Mouse (Mus musculus) cerebellum, postnatal 14 days (tissue): Measurements from ENCODE around the gene Wwox.

Experiments
- DNase-seq, 2 experiments: peaks; one replicate each; pipeline ENCODE4 v3.0.0; 2021; ENCODE audit warnings: mixed read lengths in 2 of 2

Wwox gene

DNA sequence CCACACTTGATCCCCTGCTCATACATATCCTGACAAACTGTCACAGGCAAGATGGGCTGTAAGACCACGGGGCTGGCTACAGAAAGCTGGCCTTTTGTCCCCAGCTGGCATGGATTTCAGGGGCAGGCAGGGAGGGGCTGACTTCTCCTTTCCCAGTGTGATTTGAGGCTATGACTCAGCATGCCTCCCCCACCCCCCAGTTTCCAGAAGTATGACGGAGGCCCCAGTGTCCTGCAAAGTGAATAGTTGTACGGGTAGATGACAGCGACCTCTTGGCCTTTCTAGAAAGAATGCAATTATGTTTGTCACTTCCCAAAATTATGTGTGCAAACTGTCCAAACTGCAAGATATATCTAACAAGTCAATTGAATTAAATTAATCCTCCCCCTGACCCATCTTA is 830.1 kb downstream of the Wwox start:
- no peak for DNase-seq

- DNase-seq, result peak; percentile 28 to 41
Measured at GRCm38 (mm10) chr8:115273976-115274375, 834.5 kb downstream of the Wwox start.

- no peak for DNase-seq
Measured at GRCm38 (mm10) chr8:115276281-115276680, 836.8 kb downstream of the Wwox start.

DNA sequence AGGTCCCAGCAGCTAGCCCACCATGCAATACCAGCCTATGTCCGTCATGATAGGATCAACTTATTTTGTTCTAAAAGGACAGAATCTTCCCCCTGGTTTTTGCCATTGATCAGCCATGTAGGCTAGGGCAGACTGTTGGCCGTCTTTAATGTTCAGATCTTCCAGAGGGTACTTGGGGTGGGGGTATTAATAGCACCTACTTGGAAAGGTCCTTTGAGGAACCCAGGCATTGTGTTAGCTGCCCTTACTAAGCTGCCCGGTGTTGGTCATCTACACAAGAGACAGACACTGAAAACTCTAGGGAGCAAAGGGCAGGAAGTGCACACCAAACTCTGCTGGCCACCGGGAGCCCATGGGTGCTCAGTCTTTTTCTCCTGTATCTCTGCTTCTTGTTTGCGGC is 838.8 kb downstream of the Wwox start:
- no peak for DNase-seq

DNA sequence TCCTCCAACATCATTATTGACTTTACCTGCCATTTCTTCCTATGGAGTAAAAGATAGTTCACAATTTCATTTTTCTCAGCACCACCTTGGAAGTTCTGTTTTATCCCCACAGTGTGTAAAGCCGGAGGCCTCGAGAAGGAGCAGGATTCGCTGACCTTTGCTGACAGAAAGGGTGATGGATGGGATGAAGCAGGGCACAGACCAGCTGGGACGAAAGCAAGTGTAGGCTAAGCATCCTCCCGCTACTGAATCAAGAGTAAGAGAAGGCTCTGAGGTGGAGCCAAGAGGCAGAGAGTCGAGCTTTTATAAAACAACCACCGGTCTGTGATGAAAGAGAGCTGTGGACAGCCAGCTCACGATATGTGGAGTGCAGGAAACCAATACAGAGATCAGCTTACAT is 850.8 kb downstream of the Wwox start:
- DNase-seq, result no peak

DNA sequence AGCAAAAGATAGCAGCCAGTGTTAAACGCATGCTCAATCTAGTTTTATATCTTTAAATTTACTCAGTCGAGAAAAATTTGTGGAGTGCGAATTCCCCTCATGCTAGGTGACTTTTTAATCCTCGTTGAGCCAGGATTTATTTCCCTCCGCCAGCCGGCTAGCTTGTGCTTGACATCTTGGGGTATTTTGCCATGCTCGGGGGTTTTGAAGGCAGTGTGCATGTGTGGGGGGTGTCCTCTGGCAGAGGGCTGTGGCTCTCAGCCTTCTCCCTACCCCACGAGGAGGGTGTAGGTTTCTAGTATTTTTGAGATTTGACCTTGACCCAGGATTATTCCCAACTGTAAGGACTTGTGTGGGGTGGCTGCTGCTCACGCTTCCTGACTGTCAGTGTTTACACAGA is 857.3 kb downstream of the Wwox start:
- DNase-seq, result no peak

DNA sequence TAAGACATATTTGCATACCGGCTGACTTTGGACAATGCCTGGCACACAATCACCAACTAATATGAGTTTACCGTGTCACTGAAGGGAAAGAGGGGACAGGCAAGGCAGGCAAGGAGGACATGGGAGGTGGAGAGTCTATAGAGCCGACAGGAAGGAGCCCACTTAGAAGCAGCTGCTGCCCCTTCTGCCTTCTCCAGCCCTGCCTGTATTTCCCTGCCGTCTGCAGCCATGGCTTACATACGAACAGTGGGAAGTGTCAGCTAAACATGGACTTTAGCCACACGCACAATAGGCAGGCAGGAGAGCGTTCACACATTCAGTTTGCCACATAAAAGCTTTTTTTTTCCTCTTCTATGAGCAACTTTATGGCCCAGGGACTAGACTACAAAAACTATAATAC is 863.0 kb downstream of the Wwox start:
- DNase-seq, result peak; percentile 15 to 32

DNA sequence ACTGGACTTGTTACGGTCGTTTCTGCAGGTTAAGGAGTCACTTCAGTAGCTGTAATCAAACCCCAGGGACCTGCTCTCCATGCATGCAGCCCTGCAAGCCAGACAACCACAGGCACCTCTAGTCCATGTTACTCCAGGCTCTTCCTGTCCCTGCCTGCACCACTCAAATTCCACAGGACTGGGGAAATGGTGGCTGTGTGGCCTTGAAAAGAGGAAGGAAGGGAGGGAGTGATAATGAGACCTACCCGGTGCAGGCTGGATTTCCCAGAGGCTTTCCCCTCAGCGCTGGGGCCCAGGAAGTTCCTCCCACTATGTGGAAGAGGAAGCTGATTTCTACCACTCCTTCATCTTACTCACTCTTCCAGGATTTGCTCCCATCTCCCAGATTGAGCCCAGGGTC is 868.0 kb downstream of the Wwox start:
- no peak for DNase-seq

DNA sequence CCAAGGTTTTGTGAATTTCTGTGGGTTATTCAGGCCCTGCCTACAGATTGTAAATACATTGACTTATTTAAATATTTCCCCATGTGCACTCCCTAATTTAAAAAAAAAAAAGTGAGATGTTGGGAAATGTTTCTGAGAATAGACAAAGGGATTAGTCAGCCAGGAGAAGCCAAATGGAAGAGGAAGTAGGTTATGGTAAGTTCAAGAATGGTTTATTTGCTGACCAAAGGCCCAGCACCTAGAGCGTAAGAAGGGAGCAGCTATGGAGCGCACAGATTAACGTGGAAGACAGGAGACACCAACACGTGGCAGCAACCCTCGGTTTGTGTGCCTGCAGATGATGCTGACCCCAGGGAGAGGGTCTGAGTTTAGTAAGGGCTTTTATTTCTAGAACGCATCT is 871.5 kb downstream of the Wwox start:
- DNase-seq, result no peak

DNA sequence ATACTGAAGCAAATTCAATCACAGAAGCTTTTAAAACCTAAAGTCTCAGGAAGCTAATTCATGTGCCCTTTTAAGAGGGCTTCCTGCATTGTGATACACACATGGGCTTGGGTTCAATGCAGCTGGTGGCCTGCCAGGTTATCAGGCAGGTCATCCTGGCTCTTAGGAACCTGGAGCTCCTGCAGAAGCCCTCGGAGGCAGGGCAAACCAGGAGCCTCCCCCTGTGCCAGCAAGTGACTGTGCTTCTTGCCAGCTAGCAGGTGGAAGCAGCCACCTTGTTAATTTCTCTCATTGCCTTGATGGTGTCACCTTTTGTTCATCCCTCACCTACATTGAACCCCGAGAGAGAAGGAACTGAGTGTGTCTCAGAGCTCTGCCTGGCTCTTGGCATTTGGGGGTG is 872.9 kb downstream of the Wwox start:
- DNase-seq, result peak; percentile 48 to 54

GRCm38 (mm10) chr8:115322501-115322900 is 883.0 kb downstream of the Wwox start:
- DNase-seq, result no peak

DNA sequence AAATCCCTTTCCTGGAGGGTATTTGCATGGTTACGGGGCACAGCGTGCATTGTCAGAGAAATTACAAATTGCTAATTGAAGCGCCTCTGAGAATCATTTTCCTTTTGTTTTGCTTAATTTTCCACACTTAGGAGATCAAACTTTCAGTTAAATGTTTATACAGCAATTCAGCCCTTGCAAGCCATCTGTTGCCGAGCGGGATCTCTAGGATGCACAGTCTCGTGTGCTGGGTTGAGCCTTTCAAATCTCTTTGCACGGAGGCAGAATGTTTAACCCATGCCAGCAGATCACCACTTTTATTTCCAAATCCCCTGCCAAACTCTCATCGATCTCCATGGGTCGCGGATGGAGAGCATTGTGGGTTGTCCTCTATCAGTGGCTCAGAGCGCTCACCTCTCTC is 891.2 kb downstream of the Wwox start:
- DNase-seq, result no peak

GRCm38 (mm10) chr8:115333972-115334371 is 894.5 kb downstream of the Wwox start:
- DNase-seq, result no peak

DNA sequence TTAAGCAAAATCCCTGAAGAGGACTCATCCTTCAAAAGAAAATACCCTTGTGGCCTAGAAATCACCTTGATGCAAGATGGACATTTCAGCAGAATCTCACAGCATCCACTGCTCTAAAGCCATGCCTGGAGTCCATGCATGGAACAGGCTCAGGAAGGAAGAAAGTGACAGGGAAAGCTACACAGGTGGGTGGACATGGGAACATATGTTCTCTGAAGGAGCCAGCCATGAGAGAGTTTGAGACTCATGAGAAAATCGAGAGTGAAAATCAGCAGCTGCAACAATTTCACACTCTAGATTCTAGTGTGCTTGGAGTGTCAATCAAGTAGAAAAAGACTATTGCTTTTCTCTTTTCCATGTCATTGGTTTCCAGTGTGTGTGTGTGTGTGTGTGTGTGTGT is 896.9 kb downstream of the Wwox start:
- no peak for DNase-seq

- DNase-seq, result no peak
Measured at GRCm38 (mm10) chr8:115348704-115349103, 909.2 kb downstream of the Wwox start.

GRCm38 (mm10) chr8:115350707-115351106 is 911.3 kb downstream of the Wwox start:
- no peak for DNase-seq

DNA sequence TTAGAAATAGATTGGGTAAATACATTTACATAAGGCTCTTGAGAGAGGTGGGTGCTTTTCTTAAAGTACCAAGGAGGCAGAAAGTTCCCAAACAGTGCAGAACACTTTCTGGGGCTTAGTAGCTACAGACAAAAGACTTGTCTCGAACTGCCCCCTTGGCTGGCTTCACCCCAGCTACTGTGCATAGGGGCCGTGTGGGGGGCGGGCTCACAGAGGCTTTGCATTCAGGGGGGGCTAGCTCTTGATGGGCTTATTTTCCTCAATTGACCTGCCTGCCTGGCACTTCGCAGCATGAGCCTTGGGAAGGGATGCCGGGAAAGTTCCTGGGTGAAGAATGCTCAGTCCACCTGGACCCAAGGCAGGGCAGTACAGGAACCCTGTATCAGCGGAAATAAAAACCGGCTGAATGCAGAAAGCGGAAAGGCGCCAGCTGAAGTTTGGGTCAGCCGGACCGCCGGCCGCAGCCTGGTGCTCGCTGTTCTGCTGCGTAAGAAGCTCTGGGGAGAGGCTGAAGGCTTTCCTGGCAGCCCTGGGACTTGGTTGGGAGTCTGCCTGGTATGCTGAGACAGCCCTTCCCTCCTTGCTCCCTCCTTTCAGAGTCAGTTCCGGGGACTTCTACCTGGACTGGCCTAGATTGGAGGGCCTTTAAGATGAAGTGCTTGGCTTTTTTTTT is 918.3 kb downstream of the Wwox start:
- DNase-seq, result peak; percentile 22 to 36

GRCm38 (mm10) chr8:115358481-115358880 is 919.0 kb downstream of the Wwox start:
- DNase-seq, result no peak

DNA sequence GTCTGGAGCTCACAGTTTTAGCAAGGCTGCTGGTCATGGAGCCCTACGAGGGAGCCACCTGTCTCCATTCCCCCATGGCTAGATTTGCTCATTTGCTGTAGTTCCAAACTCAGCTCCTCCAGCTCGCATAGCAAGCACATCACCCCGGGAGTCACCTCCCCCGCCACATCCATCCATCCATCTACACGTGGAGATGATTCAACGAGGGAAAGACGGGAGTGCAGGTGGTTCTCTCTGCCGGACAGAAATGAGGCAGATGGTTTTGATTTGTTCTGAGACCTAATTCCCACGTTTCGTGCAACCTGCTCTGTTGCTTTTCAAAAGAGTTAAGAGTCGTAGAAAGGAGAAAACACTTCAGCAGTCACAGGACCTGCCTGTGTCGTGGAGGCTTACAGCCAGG is 920.2 kb downstream of the Wwox start:
- peak in 1 of 2 experiments; percentile 28 for DNase-seq

DNA sequence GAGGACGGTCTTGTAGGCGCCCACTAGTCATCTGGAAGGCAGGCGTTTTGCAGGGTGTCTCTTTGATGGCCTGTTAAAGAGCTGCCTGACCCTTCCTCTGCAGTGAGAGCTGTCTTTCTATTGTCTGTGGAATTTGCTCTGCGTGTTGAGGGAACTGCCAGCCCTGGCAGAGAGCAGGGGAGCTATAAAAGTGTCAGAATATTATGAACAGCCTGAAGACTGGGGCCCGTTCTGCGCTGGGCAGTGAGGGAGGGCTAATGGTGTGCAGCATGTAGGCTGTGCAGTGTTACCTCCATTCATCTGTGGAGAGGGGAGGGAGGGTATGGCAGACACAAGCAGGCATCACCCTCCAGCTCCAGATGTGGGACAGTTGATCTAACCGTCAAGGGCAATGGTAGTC is 923.1 kb downstream of the Wwox start:
- no peak for DNase-seq

DNA sequence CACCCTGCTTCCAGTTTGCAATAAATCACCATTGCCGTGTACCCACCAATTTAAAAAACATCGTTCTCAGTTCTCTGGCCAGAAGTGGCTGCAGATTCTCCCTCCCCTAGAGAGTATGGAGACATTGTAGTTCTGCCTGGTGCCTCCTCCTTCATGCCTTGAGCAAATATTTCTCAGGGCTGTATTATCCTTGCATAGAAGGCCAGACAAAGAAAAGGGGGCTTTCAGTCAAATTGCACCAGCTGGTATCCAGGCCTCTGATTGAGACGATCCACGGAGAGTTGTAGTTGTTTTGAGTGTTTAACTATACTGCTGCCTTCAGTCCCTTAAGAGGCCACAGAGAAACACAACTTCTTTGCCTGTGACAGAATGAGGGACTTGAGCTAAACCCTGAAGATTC is 935.5 kb downstream of the Wwox start:
- DNase-seq, result peak in 1 of 2 experiments; percentile 14

DNA sequence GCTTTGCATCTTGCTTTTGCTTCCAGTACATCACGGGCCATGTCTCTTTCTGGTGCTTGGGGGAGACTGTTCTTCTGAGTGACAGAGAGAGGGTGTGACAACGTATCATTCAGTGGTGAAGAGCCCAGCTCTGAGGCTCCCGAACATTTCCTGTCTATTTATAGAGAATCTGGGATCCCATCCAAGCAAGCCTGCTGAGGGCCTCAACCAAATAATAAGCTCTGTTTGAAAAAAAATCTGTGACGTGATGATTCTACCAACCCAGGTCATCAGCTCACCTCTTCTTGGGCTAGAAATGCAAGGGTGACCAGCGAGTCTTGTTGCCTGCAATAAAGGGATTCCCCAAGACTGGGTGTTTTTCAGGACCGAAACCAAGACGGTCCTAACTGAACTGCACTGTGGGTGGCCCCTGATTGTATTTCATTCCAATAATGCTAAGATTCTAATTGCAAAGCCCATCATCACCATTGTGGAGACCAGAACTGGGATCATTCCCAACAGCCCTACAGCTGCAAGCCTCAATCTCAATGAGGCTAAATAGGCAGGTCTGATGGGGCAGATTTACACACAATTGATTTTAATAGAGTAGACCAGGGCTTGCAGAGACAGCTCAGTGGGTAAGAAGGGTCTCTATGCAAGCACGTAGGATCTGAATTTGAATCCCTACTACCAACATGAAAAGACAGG is 936.0 kb downstream of the Wwox start:
- peak; percentile 54 to 71 for DNase-seq

DNA sequence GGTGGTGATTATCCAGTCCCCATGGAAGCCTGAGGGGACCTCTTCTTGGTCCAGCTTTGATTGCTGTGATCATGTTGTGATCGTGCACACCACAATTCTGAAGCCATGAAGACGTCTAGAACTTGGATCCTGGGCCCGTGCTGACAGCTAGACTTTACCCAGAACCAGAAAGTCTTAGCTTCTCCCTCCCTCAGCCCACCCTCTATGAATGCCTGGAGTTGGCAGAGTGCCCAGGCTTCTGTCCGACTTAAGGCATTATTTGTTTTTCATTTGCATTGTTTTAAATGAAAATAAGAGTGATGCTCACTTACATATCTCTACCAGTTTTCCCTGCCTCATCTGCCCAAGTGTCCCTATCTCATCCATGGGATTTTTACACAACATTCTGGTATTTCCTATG is 937.9 kb downstream of the Wwox start:
- peak; percentile 23 for DNase-seq

DNA sequence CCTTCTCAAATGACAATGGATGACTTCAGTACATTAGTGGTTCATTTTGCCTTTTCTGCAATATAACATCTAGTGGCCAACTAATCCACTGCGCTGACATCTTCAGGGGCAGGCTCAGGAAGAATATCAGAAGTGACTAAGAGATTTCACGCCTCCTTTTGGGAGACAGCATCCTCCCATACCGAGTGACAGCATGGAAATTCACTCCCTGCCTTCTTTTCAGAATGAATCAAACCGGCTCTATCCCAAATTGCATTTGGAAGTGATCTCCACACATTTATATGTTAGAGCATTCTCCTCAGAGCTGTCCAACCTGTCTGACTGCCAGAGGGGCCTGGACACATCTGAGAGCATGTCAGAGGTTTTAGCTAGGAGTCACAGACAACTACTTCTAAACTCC is 940.6 kb downstream of the Wwox start:
- no peak for DNase-seq
